Mouse (Mus musculus): ENCODE data around the gene Kif21b.

The Kif21b gene

GRCm38 (mm10) chr1:136130107-136130506 is 1.1 kb upstream of the Kif21b start:
- peak; percentile 30 for DNase-seq

- DNase-seq = peak; percentile 59
Observed at GRCm38 (mm10) chr1:136131603-136132291, 558 bp downstream of the Kif21b start.

- DNase-seq = peak; percentile 39
Observed at GRCm38 (mm10) chr1:136132386-136133201, 1.4 kb downstream of the Kif21b start.

GRCm38 (mm10) chr1:136133570-136134240 is 2.5 kb downstream of the Kif21b start:
- peak; percentile 61 for DNase-seq

GRCm38 (mm10) chr1:136134547-136134946 is 3.4 kb downstream of the Kif21b start:
- no peak for DNase-seq

- no peak for DNase-seq
Observed at GRCm38 (mm10) chr1:136135046-136135445, 3.9 kb downstream of the Kif21b start.

- no peak for DNase-seq
Observed at GRCm38 (mm10) chr1:136135777-136136444, 4.7 kb downstream of the Kif21b start.

GRCm38 (mm10) chr1:136136547-136136946 is 5.4 kb downstream of the Kif21b start:
- DNase-seq = peak; percentile 18

GRCm38 (mm10) chr1:136137071-136137531 is 5.9 kb downstream of the Kif21b start:
- no peak for DNase-seq

GRCm38 (mm10) chr1:136137575-136137974 is 6.4 kb downstream of the Kif21b start:
- peak; percentile 36 for DNase-seq

- DNase-seq = peak; percentile 38
Observed at GRCm38 (mm10) chr1:136138191-136138830, 7.1 kb downstream of the Kif21b start.

- DNase-seq = peak; percentile 90
Observed at GRCm38 (mm10) chr1:136139990-136140640, 8.9 kb downstream of the Kif21b start.

GRCm38 (mm10) chr1:136141176-136141950 is 10.2 kb downstream of the Kif21b start:
- DNase-seq = peak; percentile 53

- DNase-seq = peak; percentile 62
Observed at GRCm38 (mm10) chr1:136142336-136142735, 11.1 kb downstream of the Kif21b start.

GRCm38 (mm10) chr1:136143514-136143913 is 12.3 kb downstream of the Kif21b start:
- DNase-seq = no peak

GRCm38 (mm10) chr1:136149702-136150101 is 18.5 kb downstream of the Kif21b start:
- DNase-seq = no peak

- no peak for DNase-seq
Observed at GRCm38 (mm10) chr1:136151371-136151770, 20.2 kb downstream of the Kif21b start.

GRCm38 (mm10) chr1:136156304-136156703 is 25.1 kb downstream of the Kif21b start:
- DNase-seq = no peak

GRCm38 (mm10) chr1:136156951-136157350 is 25.8 kb downstream of the Kif21b start:
- no peak for DNase-seq

GRCm38 (mm10) chr1:136159830-136160229 is 28.6 kb downstream of the Kif21b start:
- no peak for DNase-seq

- no peak for DNase-seq
Observed at GRCm38 (mm10) chr1:136160297-136160696, 29.1 kb downstream of the Kif21b start.

Data from cerebellum, adult 9-10 months (tissue).